Mouse (Mus musculus): ENCODE measurements at regions not wholly inside any gene's neighbourhood (a gene's known extent, or its start where the extent isn't known, plus 50 kb on each side); places are given as distances from the start of the nearest gene placed in this dataset.
A peak's percentile ranks its signal among the peaks of the same experiment; 100 is the strongest.

- no peaks in the 10 kb centered on the region for H3K9me3 ChIP-seq (replicated peaks)
- no peaks in the 10 kb centered on the region for H3K36me3 ChIP-seq
- H3K4me1 ChIP-seq: no peaks in the 10 kb centered on the region
- H3K9ac ChIP-seq: no peak overlapping the region
- no peak overlapping the region for H3K4me3 ChIP-seq
- ATAC-seq (ENCODE audit: low FRiP score): no peak
- no peak overlapping the region for H3K4me2 ChIP-seq (replicated peaks)
- WGBS: 54% methylated on average over 1 of the region's 1 CpGs
- no peaks in the 10 kb centered on the region for H3K27me3 ChIP-seq
- no peak overlapping the region for H3K27ac ChIP-seq
Observed at GRCm38 (mm10) chr11:18821384-18821783, 197.4 kb downstream of the Meis1 start.

- no peaks in the 10 kb centered on the region for H3K27me3 ChIP-seq
- no peak overlapping the region for H3K4me2 ChIP-seq (replicated peaks)
- no peaks in the 10 kb centered on the region for H3K9me3 ChIP-seq (replicated peaks)
- H3K9ac ChIP-seq: no peak overlapping the region
- no peaks in the 10 kb centered on the region for H3K4me1 ChIP-seq
- 91% methylated on average over 3 of the region's 3 CpGs for WGBS
- no peak overlapping the region for H3K27ac ChIP-seq
- no peak for ATAC-seq (ENCODE audit: low FRiP score)
- no peaks in the 10 kb centered on the region for H3K36me3 ChIP-seq
- no peak overlapping the region for H3K4me3 ChIP-seq
Observed at GRCm38 (mm10) chr11:18814110-18814509, 204.7 kb downstream of the Meis1 start.

GRCm38 (mm10) chr11:18767479-18767878 lies 251.3 kb downstream of the Meis1 start:
- ATAC-seq (ENCODE audit: low FRiP score): no peak
- Histone ChIP-seq H3K4me1 (no peaks in the 10 kb centered on the region), H3K4me3 (no peak overlapping the region), H3K9me3 (replicated peaks) (no peaks in the 10 kb centered on the region), H3K27ac (no peak overlapping the region), H3K36me3 (no peaks in the 10 kb centered on the region), H3K27me3 (no peaks in the 10 kb centered on the region), H3K4me2 (replicated peaks) (no peak overlapping the region), H3K9ac (no peak overlapping the region)
- 97% methylated on average over 3 of the region's 3 CpGs for WGBS

GRCm38 (mm10) chr11:18766458-18767016 lies 252.2 kb downstream of the Meis1 start:
- 54% methylated on average over 6 of the region's 6 CpGs for WGBS

GRCm38 (mm10) chr11:18758591-18759074 lies 260.2 kb downstream of the Meis1 start:
- Histone ChIP-seq H3K36me3 (no peaks in the 10 kb centered on the region), H3K27ac (no peak overlapping the region), H3K9me3 (replicated peaks) (no peaks in the 10 kb centered on the region), H3K9ac (no peak overlapping the region), H3K4me3 (no peak overlapping the region), H3K4me1 (peaks cover 15% of the 10 kb centered on the region), H3K27me3 (no peaks in the 10 kb centered on the region), H3K4me2 (replicated peaks) (no peak overlapping the region)
- WGBS: 43% methylated on average over 6 of the region's 6 CpGs
- no peak for ATAC-seq (ENCODE audit: low FRiP score)

More at GRCm38 (mm10) chr11:18766458-18767016, 252.2 kb downstream of the Meis1 start:
- no peak for ATAC-seq (ENCODE audit: low FRiP score)
- H3K4me1 ChIP-seq: no peaks in the 10 kb centered on the region
- H3K27ac ChIP-seq: no peak overlapping the region
- H3K4me3 ChIP-seq: no peak overlapping the region
- no peaks in the 10 kb centered on the region for H3K9me3 ChIP-seq (replicated peaks)
- no peaks in the 10 kb centered on the region for H3K36me3 ChIP-seq
- H3K4me2 ChIP-seq (replicated peaks): no peak overlapping the region
- no peak overlapping the region for H3K9ac ChIP-seq
- H3K27me3 ChIP-seq: no peaks in the 10 kb centered on the region

- Histone ChIP-seq H3K36me3 (no peaks in the 10 kb centered on the region), H3K9me3 (replicated peaks) (no peaks in the 10 kb centered on the region), H3K4me2 (replicated peaks) (no peak overlapping the region), H3K4me3 (no peak overlapping the region), H3K4me1 (peaks cover 18% of the 10 kb centered on the region), H3K27ac (no peak overlapping the region), H3K27me3 (no peaks in the 10 kb centered on the region), H3K9ac (no peak overlapping the region)
- WGBS: 34% methylated on average over 1 of the region's 1 CpGs
- ATAC-seq (ENCODE audit: low FRiP score): no peak
Observed at GRCm38 (mm10) chr11:18756576-18756975, 262.2 kb downstream of the Meis1 start.

GRCm38 (mm10) chr11:18754732-18755525 lies 263.9 kb downstream of the Meis1 start:
- H3K9me3 ChIP-seq (replicated peaks): no peaks in the 10 kb centered on the region
- H3K4me1 ChIP-seq: peaks cover 33% of the 10 kb centered on the region
- WGBS: 36% methylated on average over 9 of the region's 9 CpGs
- ATAC-seq (ENCODE audit: low FRiP score): no peak
- no peaks in the 10 kb centered on the region for H3K27me3 ChIP-seq
- peak overlapping the region; percentile 45 for H3K27ac ChIP-seq
- H3K9ac ChIP-seq: no peak overlapping the region
- H3K36me3 ChIP-seq: no peaks in the 10 kb centered on the region
- H3K4me2 ChIP-seq (replicated peaks): peak overlapping the region; percentile 9
- no peak overlapping the region for H3K4me3 ChIP-seq

- Histone ChIP-seq H3K4me3 (no peak overlapping the region), H3K4me2 (replicated peaks) (peak overlapping the region; percentile 9), H3K27me3 (no peaks in the 10 kb centered on the region), H3K4me1 (peaks cover 42% of the 10 kb centered on the region), H3K9ac (no peak overlapping the region), H3K27ac (peak overlapping the region; percentile 60), H3K9me3 (replicated peaks) (no peaks in the 10 kb centered on the region), H3K36me3 (no peaks in the 10 kb centered on the region)
- ATAC-seq (ENCODE audit: low FRiP score): no peak
- 33% methylated on average over 9 of the region's 9 CpGs for WGBS
Observed at GRCm38 (mm10) chr11:18753856-18754255, 264.9 kb downstream of the Meis1 start.

GRCm38 (mm10) chr11:18753246-18753645 lies 265.5 kb downstream of the Meis1 start:
- H3K27me3 ChIP-seq: no peaks in the 10 kb centered on the region
- 57% methylated on average over 1 of the region's 1 CpGs for WGBS
- ATAC-seq (ENCODE audit: low FRiP score): no peak
- no peak overlapping the region for H3K4me2 ChIP-seq (replicated peaks)
- no peaks in the 10 kb centered on the region for H3K36me3 ChIP-seq
- H3K9me3 ChIP-seq (replicated peaks): no peaks in the 10 kb centered on the region
- peaks cover 45% of the 10 kb centered on the region for H3K4me1 ChIP-seq
- H3K9ac ChIP-seq: no peak overlapping the region
- H3K4me3 ChIP-seq: no peak overlapping the region
- H3K27ac ChIP-seq: peak overlapping the region; percentile 70; the same call in 1 of the 2 replicates

- Histone ChIP-seq H3K4me2 (replicated peaks) (no peak overlapping the region), H3K36me3 (no peaks in the 10 kb centered on the region), H3K27ac (peak overlapping the region; percentile 70), H3K4me3 (no peak overlapping the region), H3K9ac (no peak overlapping the region), H3K4me1 (peaks cover 52% of the 10 kb centered on the region), H3K27me3 (no peaks in the 10 kb centered on the region), H3K9me3 (replicated peaks) (no peaks in the 10 kb centered on the region)
- 0 out of 2 replicates have a peak, but pooled peaks have one; percentile 7 for ATAC-seq (ENCODE audit: low FRiP score)
- 35% methylated on average over 2 of the region's 2 CpGs for WGBS
Observed at GRCm38 (mm10) chr11:18752512-18752911, 266.3 kb downstream of the Meis1 start.

- no peaks in the 10 kb centered on the region for H3K9me3 ChIP-seq (replicated peaks)
- H3K27me3 ChIP-seq: no peaks in the 10 kb centered on the region
- WGBS: 21% methylated on average over 20 of the region's 20 CpGs
- peak overlapping the region; percentile 64 for H3K27ac ChIP-seq
- peak overlapping the region; percentile 42 for H3K4me2 ChIP-seq (replicated peaks)
- peaks cover 62% of the 10 kb centered on the region for H3K4me1 ChIP-seq
- 0 out of 2 replicates have a peak, but pooled peaks have one; percentile 12 for ATAC-seq (ENCODE audit: low FRiP score)
- peak overlapping the region; percentile 9; the same call in 1 of the 2 replicates for H3K4me3 ChIP-seq
- peak overlapping the region; percentile 28; the same call in 1 of the 2 replicates for H3K9ac ChIP-seq
- H3K36me3 ChIP-seq: no peaks in the 10 kb centered on the region
Observed at GRCm38 (mm10) chr11:18750911-18751841, 267.6 kb downstream of the Meis1 start.

- H3K27me3 ChIP-seq: no peaks in the 10 kb centered on the region
- H3K4me2 ChIP-seq (replicated peaks): no peak overlapping the region
- H3K9me3 ChIP-seq (replicated peaks): no peaks in the 10 kb centered on the region
- H3K36me3 ChIP-seq: no peaks in the 10 kb centered on the region
- no peak overlapping the region for H3K4me3 ChIP-seq
- no peak overlapping the region for H3K9ac ChIP-seq
- ATAC-seq (ENCODE audit: low FRiP score): no peak
- H3K4me1 ChIP-seq: peaks cover 68% of the 10 kb centered on the region
- 48% methylated on average over 2 of the region's 2 CpGs for WGBS
- peak overlapping the region; percentile 86 for H3K27ac ChIP-seq
Observed at GRCm38 (mm10) chr11:18750080-18750375, 268.8 kb downstream of the Meis1 start.
